Mouse (Mus musculus) heart, postnatal 25 days (tissue): Measurements from ENCODE around the gene Dennd4c. TPM values are rescaled to one million over a fixed set of nuclear protein-coding genes. Genes with fewer than 3 reads are reported as not detected.

ENCODE experiments used
- DNase-seq: peaks from one replicate; pipeline ENCODE4 v3.0.0; 2022; ENCODE audit warnings: low spot score
- intact Hi-C: fragments of 180-260 bp; cut with DNase I; formaldehyde crosslinking; loops from one replicate; pipeline ENCODE4 v1.15.1; 2025
- total RNA-seq, 2 experiments: library from RNA; stranded (reverse); gene quantifications; 2 replicates each; pipeline ENCODE4 v1.2.3; 2021

Dennd4c gene
- 10 to 100 TPM; 33.7 to 34.7 TPM for total RNA-seq

DNA sequence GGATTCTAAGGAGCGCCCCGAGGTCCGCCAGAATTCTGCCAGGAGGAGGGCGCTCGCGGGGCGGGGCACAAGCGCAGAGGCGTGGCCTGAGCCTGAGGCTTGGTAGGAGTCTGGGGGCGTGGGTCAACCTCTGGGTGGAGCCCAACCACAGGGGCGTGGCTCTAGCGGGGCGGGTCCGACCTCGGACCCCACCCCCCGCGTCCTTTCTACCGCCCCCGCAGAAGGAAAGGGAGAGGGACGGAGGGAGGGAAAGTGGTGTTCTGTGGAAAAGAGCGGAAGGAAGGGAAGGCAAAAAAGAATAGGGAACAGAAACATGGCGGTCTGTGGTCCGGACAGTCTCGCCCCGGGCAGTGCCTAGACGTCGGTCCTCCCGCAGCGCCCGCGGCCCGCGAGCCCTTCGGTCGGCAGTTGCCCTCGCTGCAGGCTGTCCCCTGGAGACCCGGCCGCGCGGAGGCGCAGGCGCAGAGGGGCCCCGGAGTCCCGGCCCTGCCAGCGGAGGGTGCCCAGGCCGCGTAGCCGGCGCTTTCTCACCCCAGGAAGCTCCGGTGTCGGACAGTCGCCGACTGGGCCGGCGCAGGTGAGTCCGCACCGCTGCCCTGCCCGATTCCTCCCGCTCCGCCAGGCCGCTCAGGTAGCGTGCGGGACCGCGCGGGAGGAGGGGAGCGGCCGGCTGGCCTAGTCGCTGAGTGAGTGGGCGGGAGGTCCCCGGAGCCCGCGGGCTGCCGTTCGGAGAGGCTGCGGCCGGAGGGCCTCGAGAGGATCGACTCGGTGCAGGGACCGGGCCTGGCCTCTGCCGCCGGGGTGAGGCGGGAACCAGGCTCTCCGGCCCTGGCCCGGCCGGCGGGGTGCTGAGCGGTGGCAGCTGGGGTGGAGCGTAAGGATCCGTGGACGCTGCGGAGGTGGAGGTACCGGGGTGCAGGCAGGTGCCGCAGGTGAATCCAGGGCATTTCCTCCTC lies at the start of gene Dennd4c:
TSS of gene Dennd4c (plus strand) at position 220 of the 956 bp plus-strand sequence.
- intact Hi-C loops, result no loop called here
- peak; percentile 88 for DNase-seq

DNA sequence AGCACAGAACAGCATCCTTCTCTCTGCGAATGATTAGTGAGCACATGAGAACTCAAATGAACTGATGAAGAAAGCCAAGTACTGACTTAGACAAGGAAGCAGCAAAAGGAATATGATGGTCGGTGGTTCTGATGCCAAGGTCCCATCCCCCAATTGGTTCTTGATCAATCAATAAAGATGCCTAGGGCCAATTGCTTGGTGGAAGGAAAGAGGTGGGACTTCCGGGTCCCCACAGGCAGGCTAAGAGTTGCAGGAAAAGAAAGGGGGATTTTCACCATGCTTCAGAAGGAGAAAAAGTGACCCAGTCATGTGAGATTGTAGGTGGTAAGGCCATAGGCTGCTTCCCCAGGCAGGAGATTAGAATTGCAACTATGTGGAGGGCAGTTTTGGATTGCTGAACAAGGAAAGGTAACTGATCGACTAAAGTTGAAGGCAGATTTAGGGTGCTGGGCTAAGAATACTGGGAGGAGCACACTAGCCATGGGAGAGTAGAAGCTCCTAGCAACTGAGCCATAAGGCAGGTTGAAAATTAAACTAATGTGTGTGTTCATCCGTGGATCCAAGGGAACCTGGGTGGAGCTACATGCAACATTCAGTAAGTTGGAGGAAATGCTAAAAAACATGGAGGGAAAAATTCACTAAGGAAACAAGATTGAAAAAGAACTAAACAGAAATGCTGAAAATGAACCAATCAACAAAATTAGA lies 49.0 kb upstream of the Dennd4c start:
- no peak for DNase-seq
- intact Hi-C loops, result loop anchor here (10.0 kb wide), 1 partner anchor 75 kb away; no protein-coding TSS in a partner anchor

- intact Hi-C loops, result no loop called here
- no peak for DNase-seq
Measured at GRCm38 (mm10) chr4:86708801-86709200, 39.6 kb upstream of the Dennd4c start.

DNA sequence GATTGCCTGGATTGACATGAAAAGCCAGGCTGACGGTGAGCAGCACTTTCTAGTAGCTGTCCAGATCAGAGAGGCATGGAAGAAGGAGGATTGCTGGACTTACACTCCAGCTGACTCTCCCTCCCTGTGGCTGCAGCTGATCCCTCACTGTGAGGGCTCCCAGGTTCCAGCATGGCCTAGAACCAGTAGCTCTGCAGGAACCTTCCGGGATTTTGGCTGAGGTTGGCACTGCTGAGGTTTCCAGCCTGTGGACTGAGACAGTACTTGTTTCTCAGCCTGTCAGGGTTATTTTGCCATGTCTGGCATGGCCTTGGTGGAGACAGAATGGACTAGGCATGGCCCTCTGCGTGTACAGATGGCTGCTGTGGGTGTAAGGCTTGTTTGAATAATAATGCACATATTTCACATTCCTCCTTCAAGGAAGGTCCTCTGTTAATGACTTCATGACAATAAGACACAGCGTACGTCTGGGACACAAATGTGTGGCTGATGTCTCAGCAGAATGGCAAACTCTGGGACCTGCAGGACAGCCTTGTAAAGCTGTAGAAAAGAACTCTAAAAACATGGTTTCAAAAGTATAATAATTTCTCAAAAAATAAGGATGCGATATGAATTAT lies 38.2 kb upstream of the Dennd4c start:
- DNase-seq, result no peak

DNA sequence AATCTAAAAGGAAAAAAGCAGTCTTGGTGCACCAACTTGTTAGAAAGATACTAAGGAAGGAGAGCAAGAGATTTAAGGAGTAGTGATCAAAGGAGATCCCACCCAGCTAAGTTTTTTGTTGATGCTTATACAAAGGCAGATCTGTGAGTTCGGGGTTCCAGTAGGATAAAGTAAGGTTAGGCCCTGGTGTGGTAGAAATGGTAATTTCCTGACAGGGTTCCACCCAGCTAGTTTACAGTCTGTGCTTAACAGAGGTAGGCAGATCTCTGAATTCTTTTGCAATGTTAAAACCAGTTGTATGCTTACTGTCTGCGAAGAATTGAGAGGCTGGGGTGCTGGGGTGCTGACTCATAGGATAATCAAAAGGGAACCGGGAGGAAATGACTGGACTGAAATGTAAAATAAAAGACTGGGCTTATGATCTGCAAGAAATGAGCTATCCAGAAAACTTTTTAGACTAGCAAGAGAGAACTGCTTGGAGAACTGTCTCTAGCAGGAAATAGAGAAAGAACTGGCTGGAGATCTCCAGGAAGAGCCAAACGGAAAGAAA lies 37.6 kb upstream of the Dennd4c start:
- intact Hi-C loops, result no loop called here
- DNase-seq, result no peak

More for the DNA sequence above, 38.2 kb upstream of the Dennd4c start:
- intact Hi-C loops, result no loop called here

DNA sequence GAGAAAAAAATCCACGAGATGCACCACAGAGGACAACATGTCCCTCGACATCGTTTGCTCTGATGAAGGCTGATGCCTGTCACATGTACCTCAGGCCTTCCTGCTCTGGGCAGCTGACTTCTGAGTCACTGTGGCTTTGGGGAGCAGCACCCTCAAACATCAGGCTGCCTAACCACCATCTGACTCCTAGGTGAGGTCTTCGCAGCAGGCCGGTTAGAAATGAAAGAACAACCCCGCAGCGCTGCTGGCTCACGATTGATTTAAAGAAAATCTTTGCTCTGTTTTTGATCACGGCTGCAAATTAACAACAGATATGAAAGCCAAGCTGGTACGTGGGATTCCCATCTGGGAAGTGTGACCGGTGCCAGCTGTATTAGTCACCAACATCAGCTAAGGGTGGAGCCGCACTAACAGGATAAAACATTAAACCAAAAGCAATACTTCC lies 35.6 kb upstream of the Dennd4c start:
- intact Hi-C loops, result no loop called here
- peak; percentile 36 for DNase-seq

DNA sequence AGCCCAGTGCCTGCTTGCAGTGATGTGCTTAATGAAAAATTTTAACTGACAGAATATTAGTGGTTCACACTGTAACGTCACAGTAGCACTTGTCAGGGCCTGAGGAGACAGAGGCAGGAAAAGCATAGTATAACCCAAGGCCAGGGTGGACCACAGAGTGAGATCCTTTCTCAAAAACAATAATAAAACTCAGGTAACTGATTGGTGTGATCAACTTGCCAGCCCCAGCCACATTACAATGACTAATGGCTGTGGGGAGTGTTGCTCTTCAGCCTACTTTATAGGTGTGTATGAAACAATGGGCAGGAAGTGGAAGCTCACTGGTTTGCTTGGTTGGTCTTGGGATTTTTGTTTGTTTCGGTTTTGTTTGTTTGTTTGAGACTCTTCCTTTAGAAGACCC lies 34.8 kb upstream of the Dennd4c start:
- intact Hi-C loops, result no loop called here
- no peak for DNase-seq

GRCm38 (mm10) chr4:86715341-86715740 lies 33.0 kb upstream of the Dennd4c start:
- intact Hi-C loops, result no loop called here

GRCm38 (mm10) chr4:86717176-86717575 lies 31.2 kb upstream of the Dennd4c start:
- intact Hi-C loops, result no loop called here
- DNase-seq, result no peak

More at GRCm38 (mm10) chr4:86715341-86715740, 33.0 kb upstream of the Dennd4c start:
- DNase-seq, result no peak

DNA sequence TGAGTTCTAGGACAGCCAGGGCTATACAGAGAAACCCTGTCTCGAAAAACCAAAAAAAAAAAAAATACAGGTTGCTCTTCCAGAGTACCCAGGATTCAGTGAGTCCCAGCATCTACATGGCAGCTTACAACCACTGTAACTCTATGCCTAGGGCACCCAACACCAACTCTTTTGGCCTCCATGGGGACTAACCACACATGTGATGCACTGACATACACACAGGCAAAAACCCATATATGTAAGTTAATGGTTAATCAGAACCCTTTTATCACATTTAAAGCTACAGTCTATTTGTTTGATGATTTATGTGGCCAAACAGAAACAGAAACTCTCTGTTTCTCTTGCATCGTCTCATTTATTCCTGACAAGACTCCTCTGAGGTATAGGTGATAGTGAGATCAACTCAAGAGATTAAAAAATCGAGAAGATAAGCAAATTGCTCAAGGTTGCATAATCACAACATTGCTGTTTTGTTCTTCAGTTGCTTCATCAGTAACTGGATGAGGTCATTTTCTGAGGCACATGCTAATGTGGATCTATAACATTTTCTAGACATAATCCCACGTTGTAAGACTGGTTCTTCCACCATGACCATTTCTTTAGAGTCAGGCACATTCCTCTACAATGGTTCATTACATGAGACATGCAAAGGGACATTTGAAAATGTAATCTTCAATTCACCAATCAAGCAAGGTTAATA lies 29.3 kb upstream of the Dennd4c start:
- intact Hi-C loops, result no loop called here

DNA sequence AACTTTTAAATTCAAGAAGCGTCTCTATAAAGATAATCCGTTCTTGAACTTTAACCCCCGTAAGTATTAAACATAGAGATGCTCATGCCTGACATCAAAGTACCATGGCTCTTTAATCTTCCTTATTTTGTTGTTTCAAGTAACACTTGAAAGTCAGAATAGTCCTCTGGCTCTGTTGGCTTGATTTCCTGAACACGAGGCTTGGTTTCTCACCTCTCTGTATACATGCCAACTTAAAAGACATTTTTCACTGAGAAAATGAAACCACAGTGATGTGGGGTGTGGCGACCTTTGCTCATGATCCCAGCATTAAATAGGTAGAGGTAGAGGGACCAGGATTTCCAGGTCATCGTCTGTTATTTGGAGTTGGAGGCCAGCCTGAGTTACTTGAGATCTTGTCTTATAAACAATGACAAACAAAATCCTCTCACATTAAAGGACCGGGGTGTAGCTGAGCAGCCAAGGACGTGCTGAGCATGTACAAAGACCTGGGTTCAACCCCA lies 26.4 kb upstream of the Dennd4c start:
- DNase-seq, result no peak
- intact Hi-C loops, result no loop called here

More for the DNA sequence above, 29.3 kb upstream of the Dennd4c start:
- DNase-seq, result no peak

DNA sequence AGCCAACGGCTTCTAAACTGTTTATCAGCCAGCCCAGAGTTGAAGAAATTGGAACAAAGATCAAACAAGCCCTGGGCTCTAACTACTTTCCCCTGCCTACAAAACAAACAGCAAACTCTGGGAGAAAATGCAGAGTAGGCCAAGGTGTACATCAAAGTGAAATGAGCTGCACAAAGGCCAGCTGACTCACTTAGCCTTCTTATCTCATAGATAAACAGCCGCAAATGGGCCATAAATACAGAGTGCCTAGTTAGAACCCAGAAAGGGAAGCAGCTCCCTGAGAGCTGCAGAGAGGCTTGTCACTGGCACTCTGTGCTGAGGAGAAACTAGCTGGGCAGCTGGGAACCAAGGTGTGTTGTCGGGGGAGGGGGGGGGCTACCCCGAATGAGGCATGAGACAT lies 23.2 kb upstream of the Dennd4c start:
- no peak for DNase-seq
- intact Hi-C loops, result no loop called here

DNA sequence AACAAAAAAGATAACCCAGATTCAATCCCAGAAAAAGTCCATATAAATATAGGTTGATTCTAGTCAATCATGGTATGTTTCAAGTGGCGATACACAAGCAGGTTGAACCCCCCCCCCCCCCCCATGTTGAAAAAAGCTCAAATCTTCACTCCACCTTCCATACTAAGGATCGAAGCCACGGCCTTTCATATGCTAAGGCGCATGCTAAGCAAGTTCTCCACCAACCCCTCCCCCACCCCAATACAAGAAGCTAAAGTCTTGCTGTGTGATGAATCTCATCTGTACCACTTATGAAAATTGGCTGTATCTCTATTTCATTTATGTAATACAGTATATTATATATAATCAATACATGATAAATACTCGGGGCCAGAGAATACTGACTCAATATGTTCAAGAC lies 22.2 kb upstream of the Dennd4c start:
- DNase-seq, result no peak
- intact Hi-C loops, result no loop called here

DNA sequence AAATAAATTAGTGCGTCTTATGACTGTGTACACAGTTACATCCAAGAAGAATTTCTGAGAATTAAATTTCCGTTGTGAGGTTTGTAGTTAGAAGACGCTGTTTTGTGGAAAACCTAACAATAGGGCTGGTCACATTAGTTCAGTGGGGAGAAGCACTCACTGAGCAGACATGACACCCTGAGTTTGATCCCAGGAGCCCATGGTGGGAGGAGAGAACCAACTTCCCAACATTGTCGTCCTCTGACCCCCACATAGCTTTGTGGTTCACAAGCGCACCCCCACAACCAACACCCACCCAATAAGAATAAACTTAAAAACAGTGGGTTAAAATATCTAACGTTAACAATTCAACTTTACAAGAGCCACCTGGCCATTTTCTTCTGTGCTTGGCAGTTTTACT lies 18.5 kb upstream of the Dennd4c start:
- intact Hi-C loops, result no loop called here
- DNase-seq, result no peak

DNA sequence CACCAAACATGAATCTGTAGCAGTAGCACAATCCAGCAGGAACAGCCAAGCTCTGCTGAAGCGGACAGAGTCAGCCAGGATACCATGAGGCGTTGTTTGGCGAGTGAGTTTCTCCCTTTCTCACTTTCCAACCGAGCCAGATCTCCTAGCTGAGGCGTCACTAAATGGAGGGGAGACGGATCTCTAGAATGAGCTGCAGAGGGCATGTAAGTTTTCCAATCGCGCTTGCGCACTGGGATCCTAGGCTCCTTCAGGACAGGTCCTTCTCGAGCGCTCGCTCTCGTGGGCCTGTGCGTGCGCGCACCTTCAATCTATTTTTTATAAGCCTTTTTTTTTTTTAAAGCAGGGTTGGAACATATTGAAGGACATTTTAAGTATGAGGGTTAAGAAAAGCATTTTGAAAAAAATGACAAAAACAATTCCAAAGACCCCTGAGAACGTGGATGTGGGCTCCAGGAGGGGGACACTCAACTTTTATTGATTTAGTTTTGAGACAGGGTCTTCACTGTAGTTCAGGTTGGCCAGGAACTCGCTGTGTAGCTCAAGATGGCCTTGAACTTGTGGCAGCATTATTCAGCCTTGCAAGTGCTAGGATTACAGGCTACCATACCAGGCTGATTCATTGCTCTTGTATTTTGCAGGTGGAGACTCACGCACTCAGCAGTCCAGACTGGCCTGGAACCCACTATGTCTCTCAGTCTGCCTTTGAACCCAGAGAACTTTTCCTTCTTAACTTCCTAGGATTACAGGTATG lies 14.1 kb upstream of the Dennd4c start:
- intact Hi-C loops, result no loop called here
- no peak for DNase-seq

DNA sequence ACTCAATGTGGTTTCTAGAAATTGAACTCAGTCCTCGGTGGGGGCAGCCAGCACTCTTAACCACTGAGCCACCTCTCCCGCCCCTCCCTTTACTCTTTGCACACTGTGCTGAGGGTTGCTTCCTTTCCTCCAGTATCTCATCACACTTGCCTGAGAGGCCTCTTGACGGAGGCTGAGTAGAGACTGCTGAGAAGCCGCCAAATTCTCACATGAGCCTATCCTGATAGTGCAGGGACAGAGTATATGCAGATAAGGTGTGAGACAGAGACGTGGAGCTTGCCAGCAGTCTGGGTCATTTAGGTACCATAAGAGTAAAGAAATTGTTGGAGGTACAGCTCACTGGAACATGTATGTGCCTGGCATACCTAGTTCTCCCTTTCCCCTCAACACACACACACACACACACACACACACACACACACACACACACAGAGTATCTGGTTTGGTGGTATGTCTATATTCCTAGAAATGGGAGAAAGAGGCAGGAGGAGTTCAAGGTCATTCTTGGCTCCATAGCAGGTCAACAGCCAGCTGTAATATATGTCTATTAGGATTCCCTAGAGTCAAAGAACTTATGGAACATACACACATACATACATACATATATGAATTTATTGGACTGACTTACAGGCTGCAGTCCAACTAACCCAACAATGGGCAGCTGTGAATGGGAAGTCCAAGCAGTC lies 8.9 kb upstream of the Dennd4c start:
- intact Hi-C loops, result no loop called here
- DNase-seq, result no peak

DNA sequence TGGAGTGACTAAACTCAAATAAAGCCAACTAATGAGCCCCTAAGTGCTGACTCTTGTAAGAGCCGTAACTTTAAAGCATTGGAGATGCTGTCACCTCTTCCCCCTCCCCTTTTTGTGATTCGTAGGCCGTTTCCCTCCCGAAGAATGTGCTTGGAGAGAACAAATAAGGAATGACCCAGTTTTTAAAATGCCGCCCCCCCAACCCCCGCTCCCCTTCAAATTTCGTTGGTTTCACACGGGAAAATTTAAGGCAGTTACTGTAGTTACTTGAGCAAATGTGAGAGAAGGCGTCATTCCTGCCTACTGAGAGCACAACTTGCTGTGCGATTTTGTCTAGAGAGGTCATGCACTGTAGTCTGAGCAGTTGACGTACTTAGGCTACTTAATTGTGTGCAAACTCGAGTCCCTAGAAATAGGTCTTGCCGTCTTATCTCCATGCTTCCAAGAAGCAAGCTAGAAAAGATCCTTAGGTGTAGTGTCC lies 1.0 kb downstream of the Dennd4c start:
- intact Hi-C loops, result no loop called here
- no peak for DNase-seq

DNA sequence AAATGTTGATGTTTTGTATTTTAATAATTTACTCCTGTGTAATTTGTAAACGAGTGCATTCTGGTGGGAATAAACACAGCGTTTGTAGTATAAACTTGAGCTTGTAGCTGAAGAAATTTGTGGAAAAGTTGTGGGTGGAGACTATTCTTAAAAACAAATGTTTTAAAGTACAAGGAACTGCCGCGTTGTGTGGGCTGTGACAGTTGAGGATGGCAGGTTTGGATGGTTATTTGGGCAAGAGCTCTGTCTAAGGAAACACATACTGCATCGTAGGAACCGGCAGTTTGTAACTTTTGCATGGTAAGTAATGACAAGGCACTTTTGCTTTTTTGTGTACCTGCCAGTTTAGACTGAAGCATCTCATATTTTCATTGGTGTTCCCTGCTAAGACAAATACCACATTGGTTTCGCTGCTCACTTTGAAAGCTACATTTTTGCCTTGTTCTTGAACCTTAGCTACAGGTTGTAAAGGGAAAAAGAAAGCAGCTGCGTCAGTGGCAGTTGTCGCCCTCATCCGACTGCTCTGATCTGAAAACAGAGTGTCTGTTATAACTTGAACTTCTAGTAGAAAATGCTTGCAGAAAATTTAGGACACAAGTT lies 2.1 kb downstream of the Dennd4c start:
- intact Hi-C loops, result no loop called here
- DNase-seq, result no peak
